Mouse (Mus musculus) kidney, postnatal 0 days (tissue): ENCODE results near the gene Slc26a3. TPM values are rescaled to one million over a fixed set of nuclear protein-coding genes. Genes with fewer than 3 reads are reported as not detected.

ENCODE experiments used
- ATAC-seq: fragments of 200-750 bp; cut with Nextera tagmentation; replicated peaks from 2 replicates; pipeline ENCODE4 v1.8.0; 2017; ENCODE audit warnings: low read depth, moderate number of reproducible peaks, moderate TSS enrichment, moderate library complexity; ENCODE audit not compliant: low FRiP score
- DNase-seq: peaks from one replicate; pipeline ENCODE4 v3.0.0-alpha.2; 2016; ENCODE audit warnings: low spot score
- H3K27ac ChIP-seq: fragments of 300-500 bp; sonication (generic); 2 replicates; pipeline ENCODE4 v1.5.1; 2014; ENCODE audit warnings: mild to moderate bottlenecking
- H3K27me3 ChIP-seq: fragments of 300-500 bp; sonication (generic); 2 replicates; pipeline ENCODE4 v1.6.1; 2014; ENCODE audit warnings: low read length, mixed read lengths; ENCODE audit not compliant: insufficient read depth
- H3K36me3 ChIP-seq: fragments of 300-500 bp; sonication (generic); 2 replicates; pipeline ENCODE4 v1.6.1; 2014; ENCODE audit warnings: low read length, mixed read lengths; ENCODE audit not compliant: insufficient read depth
- H3K4me1 ChIP-seq: fragments of 300-500 bp; sonication (generic); replicated peaks from 2 replicates; pipeline ENCODE4 v1.6.1; 2014; ENCODE audit warnings: antibody characterized with exemption, low read length, mixed read lengths; ENCODE audit not compliant: insufficient read depth
- H3K4me2 ChIP-seq: fragments of 300-500 bp; sonication (generic); 2 replicates; pipeline ENCODE4 v1.6.1; 2014; ENCODE audit warnings: mild to moderate bottlenecking, low read length, moderate library complexity, mixed read lengths
- H3K4me3 ChIP-seq: fragments of 300-500 bp; sonication (generic); replicated peaks from 2 replicates; pipeline ENCODE4 v1.5.1; 2014; ENCODE audit warnings: low read depth, low read length
- H3K9ac ChIP-seq: fragments of 300-500 bp; sonication (generic); 2 replicates; pipeline ENCODE4 v1.6.1; 2014; ENCODE audit warnings: low read depth, low read length
- H3K9me3 ChIP-seq: fragments of 300-500 bp; sonication (generic); replicated peaks from 2 replicates; pipeline ENCODE4 v1.6.1; 2016; ENCODE audit warnings: low read length, inconsistent platforms, mixed read lengths
- CTCF ChIP-seq: IDR thresholded peaks from 2 replicates; pipeline ENCODE4 v1.5.1; 2016; ENCODE audit warnings: antibody characterized with exemption, low read depth, mild to moderate bottlenecking, moderate library complexity
- WGBS: fragments of 180-500 bp; shearing (Covaris S2); extraction: QIAGEN DNeasy Blood & Tissue Kit; methylation state at CpG from one replicate; pipeline ENCODE4 v1.1.7; 2014; 5-methylcytosine and 5-hydroxymethylcytosine counted together
- polyA plus RNA-seq: library from polyadenylated mRNA; unstranded; fragments of >200 nt; fragmentation: Nextera tagmentation; extraction: Ambion mirVana; gene quantifications from 2 replicates; pipeline ENCODE4 v1.2.1, GENCODE M21; 2015

Slc26a3 gene
- polyA plus RNA-seq, 1 experiment from 2014 or later = 0.05 TPM

DNA sequence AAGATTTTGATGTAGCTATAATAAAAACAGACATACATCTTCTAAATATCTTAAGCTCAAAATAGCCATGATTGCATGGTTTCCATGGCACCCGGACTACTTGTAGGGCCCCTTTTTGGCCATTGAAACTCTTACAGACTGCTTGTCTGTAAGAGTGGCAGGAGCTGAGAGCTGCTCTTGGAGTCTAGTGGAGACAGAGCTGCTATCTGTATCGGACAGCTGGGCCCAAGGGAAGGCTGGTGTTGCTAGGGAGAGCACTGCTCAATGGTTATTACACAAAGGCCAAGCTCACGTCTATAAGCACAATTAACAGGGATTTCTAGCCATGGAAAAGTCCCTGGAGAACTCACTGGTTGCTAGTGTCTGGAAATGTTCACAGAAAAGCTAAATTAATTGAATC, 130.7 kb downstream of the Slc26a3 start:
- TF ChIP-seq CTCF = no peak
- no peaks in the 10 kb centered on the region for H3K36me3 ChIP-seq
- no peaks in the 10 kb centered on the region for H3K9me3 ChIP-seq
- H3K27ac ChIP-seq = no peak overlapping the region
- H3K4me1 ChIP-seq = no peaks in the 10 kb centered on the region
- H3K27me3 ChIP-seq = no peaks in the 10 kb centered on the region
- H3K9ac ChIP-seq = no peak overlapping the region
- WGBS = 86% methylated on average over 3 of the region's 3 CpGs
- no peak overlapping the region for H3K4me3 ChIP-seq
- H3K4me2 ChIP-seq = no peak overlapping the region
- DNase-seq (no peak), ATAC-seq (no peak)

Other genes with a start within 250 kb of the Slc26a3 start
- not detected in 2 replicates for gene Gm6993, start 150.1 kb upstream of the Slc26a3 start, polyA plus RNA-seq
- gene Lamb1, start 125.6 kb upstream of the Slc26a3 start, polyA plus RNA-seq = 115 and 128 TPM in 2 replicates
- 196 and 202 TPM in 2 replicates for gene Dld, start 39.4 kb upstream of the Slc26a3 start, polyA plus RNA-seq
- gene Cbll1, start 108.7 kb downstream of the Slc26a3 start, polyA plus RNA-seq = 11.2 and 13.1 TPM in 2 replicates
- 5.9 and 6.7 TPM in 2 replicates for gene Slc26a4, start 169.1 kb downstream of the Slc26a3 start, polyA plus RNA-seq
- gene Bcap29, start 243.8 kb downstream of the Slc26a3 start, polyA plus RNA-seq = 35.3 TPM in 2 replicates